Mouse (Mus musculus) left cerebral cortex, postnatal 10 days (tissue): Measurements from ENCODE around the gene Tmem8b. TPM values are rescaled to one million over a fixed set of nuclear protein-coding genes. Genes with fewer than 3 reads are reported as not detected.

Experiments
- DNase-seq, 2 experiments: peaks; one replicate each; pipeline ENCODE4 v3.0.0; 2021 to 2022; ENCODE audit warnings: low spot score in 2 of 2, mixed read lengths in 1 of 2; ENCODE audit errors: extremely low spot score in 1 of 2
- intact Hi-C: fragments of 180-260 bp; cut with DNase I; formaldehyde crosslinking; loops from one replicate; pipeline ENCODE4 v1.15.1; 2025
- microRNA-seq: library from miRNA; unstranded; fragments of <30 nt; microRNA quantifications from one replicate; pipeline ENCODE4 v1.2.0, GENCODE M21; 2022
- total RNA-seq, 2 experiments: library from RNA; stranded (reverse); gene quantifications; 2 replicates each; pipeline ENCODE4 v1.2.3; 2021

Tmem8b gene
- total RNA-seq, 2 experiments from 2014 or later: 57.8 to 60.1 TPM

DNA sequence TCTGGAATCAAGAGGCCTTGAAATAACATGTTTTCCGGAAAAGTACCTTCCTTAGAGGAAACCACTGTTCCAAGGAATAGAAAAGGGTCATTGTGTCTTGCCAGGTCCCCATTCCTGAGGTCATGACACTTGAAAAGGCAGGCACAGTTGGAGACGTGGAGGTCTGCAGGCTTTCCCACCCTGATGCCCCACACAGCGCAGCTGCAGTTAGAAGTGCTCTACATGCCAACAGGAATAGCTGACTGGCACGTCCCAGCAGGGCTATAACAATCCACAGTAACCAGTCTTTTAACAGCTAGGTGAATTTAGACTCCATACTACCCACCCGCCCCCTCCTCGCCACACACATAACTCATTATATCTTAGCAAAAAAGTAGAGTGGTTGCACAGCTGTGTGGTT is 68.4 kb downstream of the Tmem8b start:
- DNase-seq: peak in 1 of 2 experiments; percentile 30
- intact Hi-C loops: no loop called here

DNA sequence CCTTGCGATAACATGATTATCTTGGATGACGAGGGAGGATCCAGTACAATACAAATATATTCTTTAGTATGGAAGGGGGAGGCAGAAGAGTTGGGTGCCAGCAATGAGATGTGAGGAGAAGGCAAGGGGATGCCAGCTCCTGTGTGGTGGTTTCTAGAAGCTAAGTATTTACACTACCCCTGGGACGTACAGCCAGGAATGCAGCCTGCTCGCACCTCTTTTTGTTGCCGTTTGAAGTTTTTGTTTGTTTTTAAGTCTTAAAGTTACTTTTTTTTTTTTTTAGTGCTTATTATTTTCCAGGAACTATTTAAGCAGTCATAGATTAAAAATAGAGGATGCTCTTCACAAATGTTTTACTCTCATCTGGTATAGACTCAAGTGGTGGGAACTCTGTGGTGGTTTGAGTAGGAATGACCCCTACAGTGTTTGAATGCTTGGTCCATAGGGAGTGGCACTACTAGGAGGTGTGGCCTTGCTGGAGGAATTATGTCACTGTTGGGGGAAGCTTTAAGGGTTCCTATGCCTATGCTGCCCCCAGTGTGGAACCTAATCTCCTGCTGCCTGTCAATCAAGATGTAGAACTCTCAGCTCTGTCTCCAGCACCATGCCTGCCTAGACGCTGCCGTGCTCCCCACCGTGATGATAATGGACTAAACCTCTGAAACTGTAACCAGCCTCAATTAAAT is 70.4 kb downstream of the Tmem8b start:
- peak in 1 of 2 experiments; percentile 10 for DNase-seq
- intact Hi-C loops: no loop called here

DNA sequence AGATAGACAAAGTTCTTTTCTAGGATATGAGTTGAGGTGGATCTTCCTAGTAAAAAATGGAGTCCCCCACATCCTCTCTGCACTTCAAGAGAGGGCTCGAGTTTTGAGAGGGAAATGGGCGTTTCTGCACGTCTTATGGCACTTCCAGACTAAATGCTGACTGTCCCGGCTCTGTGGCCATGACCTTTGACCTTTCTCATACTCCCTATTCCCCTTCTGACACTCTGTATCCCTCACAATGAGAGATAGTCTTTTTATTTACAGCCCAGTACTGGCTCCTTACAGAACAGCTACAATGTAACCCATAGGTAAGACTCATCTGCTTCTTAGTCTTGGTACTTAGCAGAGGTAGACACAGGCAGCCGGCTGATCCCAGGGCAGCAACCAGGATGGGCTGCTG is 72.8 kb downstream of the Tmem8b start:
- intact Hi-C loops: no loop called here
- DNase-seq: peak in 1 of 2 experiments; percentile 9

Small RNAs within 50 kb of the gene (microRNA-seq; reads per million reads assigned to microRNA genes)
- gene Gm25262: not detected

Other genes starting within 250 kb of the Tmem8b start
- gene Fam166b, start 239.8 kb upstream of the Tmem8b start, total RNA-seq: under 1 TPM in 1 of 2 experiments, not detected in 1; 0.30 TPM
- gene Tesk1, start 227.0 kb upstream of the Tmem8b start, total RNA-seq: 10 to 100 TPM; 71.7 to 74.2 TPM
- gene Cd72, start 214.3 kb upstream of the Tmem8b start, total RNA-seq: 1 to 10 TPM in 1 of 2 experiments, not detected in 1; 1.2 TPM
- gene Sit1, start 185.2 kb upstream of the Tmem8b start, total RNA-seq: not detected
- 10 to 100 TPM; 31.1 to 32.5 TPM for gene Ccdc107, start 176.1 kb upstream of the Tmem8b start, total RNA-seq
- gene Arhgef39, start 169.3 kb upstream of the Tmem8b start, total RNA-seq: 1 to 10 TPM; 1.1 to 1.4 TPM
- gene Car9, start 162.0 kb upstream of the Tmem8b start, total RNA-seq: under 1 TPM in 1 of 2 experiments, not detected in 1; 0.45 TPM
- gene Tpm2, start 145.2 kb upstream of the Tmem8b start, total RNA-seq: 1 to 10 TPM; 7.2 to 7.9 TPM
- gene Creb3, start 106.6 kb upstream of the Tmem8b start, total RNA-seq: 10 to 100 TPM; 74.4 to 74.6 TPM
- gene Tln1, start 106.3 kb upstream of the Tmem8b start, total RNA-seq: 10 to 100 TPM; 48.7 to 55.3 TPM
- 10 to 100 TPM; 48.5 to 49.7 TPM for gene Rgp1, start 90.3 kb upstream of the Tmem8b start, total RNA-seq
- gene Gba2, start 90.1 kb upstream of the Tmem8b start, total RNA-seq: 10 to 100 TPM; 64.1 to 67.1 TPM
- not detected for gene Msmp, start 84.5 kb upstream of the Tmem8b start, total RNA-seq
- gene Npr2, start 37.0 kb upstream of the Tmem8b start, total RNA-seq: 10 to 100 TPM; 47.0 to 47.5 TPM
- gene Spag8, start 15.4 kb upstream of the Tmem8b start, total RNA-seq: 1 to 10 TPM; 2.1 to 2.7 TPM
- gene Hint2, start 12.5 kb upstream of the Tmem8b start, total RNA-seq: 10 to 100 TPM; 25.3 to 30.5 TPM
- gene Fam221b, start 174 bp downstream of the Tmem8b start, total RNA-seq: 1 to 10 TPM; 1.0 to 1.3 TPM
- gene Olfr70, start 31.8 kb downstream of the Tmem8b start, total RNA-seq: not detected
- not detected for gene Olfr71, start 41.3 kb downstream of the Tmem8b start, total RNA-seq
- gene Hrct1, start 58.2 kb downstream of the Tmem8b start, total RNA-seq: 1 to 10 TPM in 1 of 2 experiments, under 1 TPM in 1; 0.87 to 1.1 TPM
- gene Spaar, start 61.1 kb downstream of the Tmem8b start, total RNA-seq: under 1 TPM; 0.43 TPM
- not detected for gene Olfr159, start 102.0 kb downstream of the Tmem8b start, total RNA-seq
- not detected for gene Olfr156, start 154.9 kb downstream of the Tmem8b start, total RNA-seq
- gene Olfr157, start 171.2 kb downstream of the Tmem8b start, total RNA-seq: not detected
- not detected for gene Olfr155, start 182.6 kb downstream of the Tmem8b start, total RNA-seq
- gene Reck, start 206.6 kb downstream of the Tmem8b start, total RNA-seq: 1 to 10 TPM; 5.2 to 6.8 TPM